Mouse (Mus musculus) brain, embryonic 14.5 days (tissue): ENCODE measurements around the gene Tnni3. TPM values are rescaled to one million over a fixed set of nuclear protein-coding genes. Genes with fewer than 3 reads are reported as not detected.
A peak's percentile ranks its signal among the peaks of the same experiment; 100 is the strongest.
"Not testable (repeated sequence)": the region's sequence is repeated elsewhere in the genome, so short reads cannot be mapped to it uniquely, and the experiment has no call there.

Experiments used
- DNase-seq: peaks from one replicate; pipeline ENCODE4 v3.0.0-alpha.2; 2011; ENCODE audit warnings: low read depth
- CTCF ChIP-seq: fragments of 200-500 bp; IDR thresholded peaks from 2 replicates; pipeline ENCODE4 v1.5.1; 2012; ENCODE audit warnings: inconsistent platforms, mild to moderate bottlenecking, moderate library complexity, borderline replicate concordance; ENCODE audit not compliant: insufficient read depth, insufficient read length; ENCODE audit errors: extremely low read depth
- POLR2A ChIP-seq: fragments of 200-500 bp; IDR thresholded peaks from 2 replicates; pipeline ENCODE4 v1.6.1; 2012; ENCODE audit warnings: mild to moderate bottlenecking, inconsistent platforms, borderline replicate concordance; ENCODE audit not compliant: poor library complexity, insufficient read depth, insufficient read length, severe bottlenecking; ENCODE audit errors: extremely low read depth
- polyA plus RNA-seq: library from polyadenylated mRNA; depleted of rRNA; stranded (reverse); fragments of >200 nt; gene quantifications from 2 replicates; pipeline ENCODE4 v1.2.3, GENCODE M21; 2012

Tnni3 gene
- polyA plus RNA-seq, 1 experiment: 4.3 TPM

GRCm38 (mm10) chr7:4537181-4537580 is 13.2 kb upstream of the Tnni3 start:
- DNase-seq: no peak
- no peak for TF ChIP-seq CTCF

- no peak for DNase-seq
- TF ChIP-seq POLR2A (no peak), CTCF (no peak)
Measured at GRCm38 (mm10) chr7:4536369-4536768, 12.3 kb upstream of the Tnni3 start.

- DNase-seq: peak; percentile 89
Measured at GRCm38 (mm10) chr7:4532005-4532729, 8.1 kb upstream of the Tnni3 start, which contains the start of gene Dnaaf3. Gene Dnaaf3, minus strand, starts transcription at chr7:4532453.

GRCm38 (mm10) chr7:4530166-4530565 is 6.1 kb upstream of the Tnni3 start:
- not testable (repeated sequence) for DNase-seq

More at GRCm38 (mm10) chr7:4532005-4532729, 8.1 kb upstream of the Tnni3 start, which contains the start of gene Dnaaf3:
- no peak for TF ChIP-seq CTCF
- TF ChIP-seq POLR2A: no peak

GRCm38 (mm10) chr7:4527302-4527689 is 3.3 kb upstream of the Tnni3 start:
- TF ChIP-seq CTCF: no peak
- TF ChIP-seq POLR2A: no peak
- no peak for DNase-seq

- DNase-seq: peak; percentile 95
- TF ChIP-seq POLR2A (no peak), CTCF (peak; percentile 83)
Measured at GRCm38 (mm10) chr7:4526341-4527301, 2.6 kb upstream of the Tnni3 start.

- TF ChIP-seq CTCF: no peak
- no peak for TF ChIP-seq POLR2A
- DNase-seq: no peak
Measured at GRCm38 (mm10) chr7:4523205-4524130, 561 bp downstream of the Tnni3 start.

GRCm38 (mm10) chr7:4522292-4522691 is 1.7 kb downstream of the Tnni3 start:
- TF ChIP-seq CTCF: no peak
- no peak for TF ChIP-seq POLR2A
- no peak for DNase-seq

- peak; percentile 20 for DNase-seq
- TF ChIP-seq CTCF (no peak), POLR2A (no peak)
Measured at GRCm38 (mm10) chr7:4521231-4522003, 2.6 kb downstream of the Tnni3 start.

- TF ChIP-seq CTCF (no peak), POLR2A (no peak)
- no peak for DNase-seq
Measured at GRCm38 (mm10) chr7:4518487-4518886, 5.5 kb downstream of the Tnni3 start.

GRCm38 (mm10) chr7:4516332-4517050 is 7.5 kb downstream of the Tnni3 start, which contains the start of gene Tnnt1:
Gene Tnnt1, minus strand, starts transcription at chr7:4516382.
- DNase-seq: peak; percentile 32
- no peak for TF ChIP-seq CTCF
- no peak for TF ChIP-seq POLR2A
